Mouse (Mus musculus) E14TG2a.4 (cell line): ENCODE data around the gene Creb3l1.

ENCODE experiments used
- H3K27me3 ChIP-seq: 2 replicates; pipeline ENCODE4 v1.6.1; 2014; ENCODE audit warnings: low read length, control low read depth; ENCODE audit not compliant: insufficient read depth
- H3K36me3 ChIP-seq: 2 replicates; pipeline ENCODE4 v1.6.1; 2014; ENCODE audit warnings: low read length, control low read depth; ENCODE audit not compliant: insufficient read depth
- H3K4me1 ChIP-seq: replicated peaks from 2 replicates; pipeline ENCODE4 v1.6.1; 2014; ENCODE audit warnings: low read depth, low read length, control low read depth
- H3K4me3 ChIP-seq: replicated peaks from 2 replicates; pipeline ENCODE4 v1.5.1; 2014; ENCODE audit warnings: mild to moderate bottlenecking, low read length
- H3K9me3 ChIP-seq: 2 replicates; pipeline ENCODE4 v1.6.1; 2014; ENCODE audit warnings: low read length, control low read depth
- CTCF ChIP-seq: conservative IDR thresholded peaks from 2 replicates; pipeline ENCODE4 v1.5.1; 2014; ENCODE audit warnings: low read length
- NANOG ChIP-seq: IDR thresholded peaks from 2 replicates; pipeline ENCODE4 v1.6.1; 2014; ENCODE audit warnings: borderline replicate concordance, low read length, mixed read lengths
- POU5F1 ChIP-seq: IDR thresholded peaks from 2 replicates; pipeline ENCODE4 v1.6.1; 2014; ENCODE audit warnings: low read length, borderline replicate concordance

Creb3l1 gene

GRCm38 (mm10) chr2:92024274-92024672, at the start of gene Creb3l1:
Gene Creb3l1, minus strand, starts transcription at chr2:92024502.
- peaks cover 17% of the 10 kb centered on the region for H3K4me1 ChIP-seq
- peaks cover 80% of the 10 kb centered on the region for H3K27me3 ChIP-seq

DNA sequence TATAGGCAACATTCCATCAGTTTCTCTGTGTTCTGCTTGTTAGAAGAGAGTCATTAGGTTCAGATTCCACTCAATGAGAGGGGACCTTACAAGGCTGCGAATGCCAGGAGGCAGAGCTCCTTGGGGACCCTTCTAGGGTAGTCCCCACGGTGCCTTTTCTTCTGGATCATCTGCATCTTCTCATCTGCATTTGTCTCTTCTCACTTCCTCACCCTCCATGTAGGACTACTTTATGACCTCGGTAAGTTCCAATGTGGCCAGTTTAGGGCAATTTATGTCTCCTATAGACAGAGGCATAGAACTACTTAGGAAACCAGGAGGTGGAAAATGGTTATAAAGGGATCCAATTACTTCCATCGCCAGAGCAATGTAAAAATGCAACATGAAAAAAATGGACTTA, 46.8 kb upstream of the Creb3l1 start:
- Histone ChIP-seq H3K9me3 (no peaks in the 10 kb centered on the region), H3K4me1 (peaks cover 8% of the 10 kb centered on the region), H3K27me3 (peaks cover 13% of the 10 kb centered on the region; the same call in 1 of the 2 replicates), H3K36me3 (no peaks in the 10 kb centered on the region), H3K4me3 (no peak overlapping the region)
- no peak for TF ChIP-seq POU5F1
- no peak for TF ChIP-seq NANOG
- TF ChIP-seq CTCF = no peak

More at GRCm38 (mm10) chr2:92024274-92024672, at the start of gene Creb3l1:
- TF ChIP-seq POU5F1 (no peak), CTCF (no peak), NANOG (no peak)
- Histone ChIP-seq H3K36me3 (no peaks in the 10 kb centered on the region), H3K9me3 (no peaks in the 10 kb centered on the region), H3K4me3 (peak within 1 kb of the TSS; percentile 85)

GRCm38 (mm10) chr2:92069630-92070029, 45.3 kb upstream of the Creb3l1 start:
- TF ChIP-seq POU5F1 = no peak
- no peak for TF ChIP-seq CTCF
- no peak for TF ChIP-seq NANOG
- Histone ChIP-seq H3K36me3 (no peaks in the 10 kb centered on the region), H3K9me3 (no peaks in the 10 kb centered on the region), H3K4me1 (peaks cover 10% of the 10 kb centered on the region), H3K27me3 (peaks cover 14% of the 10 kb centered on the region; the same call in 1 of the 2 replicates), H3K4me3 (no peak overlapping the region)

DNA sequence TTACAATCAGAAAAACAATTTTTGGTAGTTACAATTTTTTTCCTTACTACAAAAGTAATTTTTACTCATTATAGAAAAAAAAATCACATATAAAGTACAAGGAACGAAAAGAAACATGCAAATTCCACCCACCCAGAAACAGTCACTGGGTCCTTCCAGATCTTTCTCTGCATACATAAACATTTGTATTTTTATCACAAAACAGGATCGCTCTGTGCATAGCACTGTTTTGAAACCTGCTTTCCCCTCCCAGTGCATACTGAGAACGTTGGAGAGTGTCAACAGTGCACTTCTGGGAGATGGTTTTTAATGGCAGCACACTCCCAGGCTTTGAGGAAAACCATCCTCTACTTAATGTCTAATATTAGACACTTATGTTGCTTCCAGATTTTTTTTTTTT, 43.3 kb upstream of the Creb3l1 start:
- no peaks in the 10 kb centered on the region for H3K9me3 ChIP-seq
- TF ChIP-seq POU5F1 (no peak), CTCF (no peak), NANOG (no peak)
- no peak overlapping the region for H3K4me3 ChIP-seq
- H3K27me3 ChIP-seq = peaks cover 17% of the 10 kb centered on the region; the same call in 1 of the 2 replicates
- H3K4me1 ChIP-seq = peaks cover 10% of the 10 kb centered on the region
- H3K36me3 ChIP-seq = no peaks in the 10 kb centered on the region

GRCm38 (mm10) chr2:92066899-92067298, 42.6 kb upstream of the Creb3l1 start:
- Histone ChIP-seq H3K9me3 (no peaks in the 10 kb centered on the region), H3K36me3 (no peaks in the 10 kb centered on the region), H3K4me1 (peaks cover 10% of the 10 kb centered on the region), H3K27me3 (peaks cover 12% of the 10 kb centered on the region; the same call in 1 of the 2 replicates), H3K4me3 (no peak overlapping the region)
- TF ChIP-seq POU5F1 (no peak), CTCF (no peak), NANOG (no peak)

DNA sequence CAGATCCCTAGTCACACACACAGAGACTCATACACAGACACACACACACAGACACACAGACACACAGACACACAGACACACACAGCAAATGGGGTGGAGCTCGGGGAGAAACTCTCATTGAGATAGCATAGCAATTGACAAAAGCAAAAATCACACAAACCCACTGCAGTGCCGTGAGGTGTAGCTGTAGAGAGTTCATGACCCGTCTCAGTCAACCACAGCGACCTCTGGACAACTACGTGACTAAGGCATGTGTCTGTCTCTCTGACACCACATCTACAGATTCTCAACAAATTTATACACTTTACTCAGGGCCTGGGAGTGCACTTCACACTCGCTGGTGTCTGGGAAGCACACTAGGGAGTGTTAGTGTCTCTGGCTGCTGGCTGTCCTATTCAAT, 41.6 kb upstream of the Creb3l1 start:
- no peaks in the 10 kb centered on the region for H3K9me3 ChIP-seq
- H3K4me1 ChIP-seq = peaks cover 10% of the 10 kb centered on the region
- H3K27me3 ChIP-seq = peaks cover 18% of the 10 kb centered on the region
- H3K36me3 ChIP-seq = no peaks in the 10 kb centered on the region
- H3K4me3 ChIP-seq = no peak overlapping the region
- TF ChIP-seq NANOG = no peak
- TF ChIP-seq CTCF = no peak
- TF ChIP-seq POU5F1 = no peak

- no peak for TF ChIP-seq POU5F1
- no peak for TF ChIP-seq NANOG
- TF ChIP-seq CTCF = no peak
Observed at GRCm38 (mm10) chr2:92065269-92065888, 41.1 kb upstream of the Creb3l1 start.

GRCm38 (mm10) chr2:92063106-92063505, 38.8 kb upstream of the Creb3l1 start:
- no peaks in the 10 kb centered on the region for H3K9me3 ChIP-seq
- TF ChIP-seq POU5F1 (no peak), NANOG (no peak), CTCF (no peak)
- H3K27me3 ChIP-seq = peaks cover 42% of the 10 kb centered on the region
- peaks cover 28% of the 10 kb centered on the region for H3K4me1 ChIP-seq
- H3K4me3 ChIP-seq = no peak overlapping the region
- no peaks in the 10 kb centered on the region for H3K36me3 ChIP-seq

More at GRCm38 (mm10) chr2:92065269-92065888, 41.1 kb upstream of the Creb3l1 start:
- Histone ChIP-seq H3K4me3 (no peak overlapping the region), H3K4me1 (peaks cover 11% of the 10 kb centered on the region), H3K36me3 (no peaks in the 10 kb centered on the region), H3K27me3 (peaks cover 23% of the 10 kb centered on the region), H3K9me3 (no peaks in the 10 kb centered on the region)

DNA sequence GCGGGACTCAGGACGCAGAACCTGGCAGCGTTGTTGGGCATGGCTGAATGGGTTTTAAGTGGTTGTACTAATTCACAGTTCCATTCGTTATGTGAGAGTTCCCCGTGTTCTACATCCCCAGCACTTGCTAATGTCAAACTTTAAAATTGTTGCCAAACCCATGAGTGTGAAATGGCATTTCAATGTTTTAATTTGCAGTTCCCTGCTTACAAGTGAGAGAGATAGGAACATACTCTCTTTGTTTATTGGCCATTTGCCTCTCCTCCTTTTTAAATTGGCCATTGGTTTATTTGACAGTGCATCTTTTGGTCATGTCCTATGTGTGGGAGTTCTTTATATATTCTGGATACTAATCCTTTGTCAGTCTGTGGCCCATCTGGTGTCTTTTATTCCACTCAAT, 37.0 kb upstream of the Creb3l1 start:
- peaks cover 58% of the 10 kb centered on the region for H3K27me3 ChIP-seq
- H3K36me3 ChIP-seq = no peaks in the 10 kb centered on the region
- H3K4me3 ChIP-seq = no peak overlapping the region
- TF ChIP-seq NANOG = no peak
- no peak for TF ChIP-seq POU5F1
- TF ChIP-seq CTCF = no peak
- H3K4me1 ChIP-seq = peaks cover 40% of the 10 kb centered on the region
- H3K9me3 ChIP-seq = no peaks in the 10 kb centered on the region
